Mouse (Mus musculus) right cerebral cortex, postnatal 25 days (tissue): ENCODE results near the gene Pgp.

ENCODE experiments used
- DNase-seq: peaks from one replicate; pipeline ENCODE4 v3.0.0; 2022

Pgp gene

DNA sequence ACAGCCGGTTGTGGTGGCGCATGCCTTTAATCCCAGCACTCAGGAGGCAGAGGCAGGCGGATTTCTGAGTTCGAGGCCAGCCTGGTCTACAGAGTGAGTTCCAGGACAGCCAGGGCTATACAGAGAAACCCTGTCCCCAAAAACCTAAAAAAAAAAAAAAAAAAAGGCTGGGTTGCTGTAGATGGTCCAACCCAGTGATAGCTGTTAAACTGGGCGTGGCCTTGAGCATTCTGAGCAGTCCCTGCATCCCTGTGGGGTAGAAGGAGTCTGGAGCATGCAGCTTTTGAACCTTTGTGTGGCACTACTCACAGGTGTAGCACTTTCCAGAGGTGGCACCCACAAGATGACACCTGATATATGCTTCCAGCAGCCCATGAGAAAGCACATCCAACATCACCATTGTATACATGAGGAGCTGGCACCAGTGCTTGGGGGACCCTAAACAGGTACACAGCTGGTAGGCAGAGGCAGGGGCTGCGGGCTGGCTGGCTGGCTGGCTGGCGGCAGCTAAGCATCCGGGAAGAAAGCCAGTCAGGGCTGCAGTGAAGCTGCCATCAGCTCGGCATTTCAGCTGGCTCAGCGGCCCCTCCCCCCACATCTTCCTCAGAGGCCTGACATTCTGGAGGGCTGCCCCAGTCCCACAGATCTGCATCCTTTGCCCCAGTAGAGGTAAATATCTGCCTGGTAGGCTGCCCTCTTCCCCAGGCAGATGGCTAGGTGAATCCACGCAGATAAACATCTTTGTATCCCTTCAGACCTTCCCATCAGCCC is 15.1 kb downstream of the Pgp start:
- DNase-seq: no peak

- DNase-seq: peak; percentile 66
These were observed 18.0 kb downstream of the Pgp start, which contains the start of gene Caskin1 for GRCm38 (mm10) chr17:24488186-24488661. Gene Caskin1, plus strand, starts transcription at chr17:24488601.

DNA sequence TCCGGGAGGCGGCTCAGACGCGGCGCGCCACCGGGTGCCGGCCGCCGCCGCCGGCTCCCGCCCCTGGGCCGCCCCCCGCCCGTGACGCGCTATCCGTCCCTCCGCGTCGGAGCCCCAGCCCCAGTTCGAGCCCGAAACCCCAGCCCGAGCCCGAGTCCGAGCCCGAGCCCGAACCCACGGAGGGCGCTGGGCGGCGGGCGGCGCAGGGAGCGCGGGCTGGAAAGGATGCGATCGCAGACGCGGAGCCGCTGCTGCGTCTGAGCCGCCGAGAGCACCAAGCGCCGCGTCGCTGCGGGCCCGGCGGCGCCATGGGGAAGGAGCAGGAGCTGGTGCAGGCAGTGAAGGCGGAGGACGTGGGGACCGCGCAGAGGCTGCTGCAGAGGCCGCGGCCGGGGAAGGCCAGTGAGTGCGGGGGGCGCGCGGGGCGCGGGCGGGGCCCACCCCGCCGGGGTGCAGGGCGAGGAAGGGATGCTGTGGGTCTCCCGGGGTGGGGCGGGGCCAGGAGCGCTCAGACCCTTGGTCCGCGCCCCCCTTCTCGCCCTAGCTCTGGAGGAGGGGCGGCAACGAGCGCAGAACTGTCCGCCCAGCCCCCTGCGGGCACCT is 18.6 kb downstream of the Pgp start:
- DNase-seq: peak; percentile 70

GRCm38 (mm10) chr17:24489265-24490030 is 19.3 kb downstream of the Pgp start:
- no peak for DNase-seq

GRCm38 (mm10) chr17:24490399-24490798 is 20.2 kb downstream of the Pgp start:
- DNase-seq: no peak

- no peak for DNase-seq
These were observed 24.6 kb downstream of the Pgp start for GRCm38 (mm10) chr17:24494627-24495335.

DNA sequence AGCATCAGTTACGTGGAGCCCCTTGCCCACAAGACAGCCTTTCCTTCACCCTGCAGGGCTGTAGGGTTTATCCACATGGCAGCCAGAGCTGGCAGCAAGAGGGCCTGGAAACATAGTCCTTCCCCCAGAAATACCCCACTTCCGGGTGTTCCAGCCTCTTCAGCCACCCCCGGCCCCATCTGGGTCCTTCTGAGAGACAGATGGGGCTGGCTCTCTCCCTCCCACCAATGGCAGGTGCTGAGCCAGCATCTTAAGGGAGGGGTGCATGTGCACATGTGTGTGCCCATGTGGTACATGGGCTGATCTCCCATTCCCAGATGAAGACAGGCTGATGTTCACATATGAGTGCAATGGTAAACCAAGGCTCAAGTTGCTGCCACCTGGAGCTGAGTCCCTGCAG is 25.3 kb downstream of the Pgp start:
- DNase-seq: peak; percentile 79

GRCm38 (mm10) chr17:24496026-24496425 is 25.8 kb downstream of the Pgp start:
- no peak for DNase-seq

GRCm38 (mm10) chr17:24502208-24502607 is 32.0 kb downstream of the Pgp start:
- DNase-seq: no peak

GRCm38 (mm10) chr17:24504085-24504484 is 33.9 kb downstream of the Pgp start:
- DNase-seq: no peak

DNA sequence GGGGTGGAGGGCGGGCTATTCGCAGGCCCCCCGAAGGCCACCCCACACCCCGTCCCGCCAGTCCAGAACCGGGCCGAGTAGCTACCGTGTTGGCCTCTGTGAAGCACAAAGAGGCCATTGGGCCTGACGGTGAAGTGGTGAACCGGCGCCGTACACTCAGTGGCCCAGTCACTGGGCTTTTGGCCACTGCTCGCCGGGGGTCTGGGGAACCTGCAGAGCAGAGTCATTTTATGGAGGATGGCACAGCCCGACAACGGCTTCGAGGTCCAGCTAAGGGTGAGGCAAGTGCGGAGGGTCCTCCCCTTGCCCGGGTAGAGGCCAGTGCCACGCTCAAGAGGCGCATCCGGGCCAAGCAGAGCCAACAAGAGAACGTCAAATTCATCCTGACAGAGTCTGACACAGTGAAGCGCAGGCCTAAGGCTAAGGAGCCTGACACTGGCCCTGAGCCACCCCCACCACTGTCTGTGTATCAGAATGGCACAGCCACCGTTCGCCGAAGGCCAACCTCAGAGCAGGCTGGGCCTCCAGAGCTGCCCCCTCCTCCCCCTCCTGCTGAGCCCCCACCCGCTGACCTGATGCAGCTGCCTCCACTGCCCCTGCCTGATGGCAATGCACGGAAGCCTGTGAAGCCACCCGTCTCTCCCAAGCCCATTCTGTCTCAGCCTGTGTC is 35.2 kb downstream of the Pgp start:
- no peak for DNase-seq

- DNase-seq: peak; percentile 80
These were observed 36.3 kb downstream of the Pgp start for GRCm38 (mm10) chr17:24506332-24507070.

GRCm38 (mm10) chr17:24507129-24507664 is 37.0 kb downstream of the Pgp start:
- DNase-seq: no peak

- DNase-seq: no peak
These were observed 37.7 kb downstream of the Pgp start for GRCm38 (mm10) chr17:24507806-24508460.

DNA sequence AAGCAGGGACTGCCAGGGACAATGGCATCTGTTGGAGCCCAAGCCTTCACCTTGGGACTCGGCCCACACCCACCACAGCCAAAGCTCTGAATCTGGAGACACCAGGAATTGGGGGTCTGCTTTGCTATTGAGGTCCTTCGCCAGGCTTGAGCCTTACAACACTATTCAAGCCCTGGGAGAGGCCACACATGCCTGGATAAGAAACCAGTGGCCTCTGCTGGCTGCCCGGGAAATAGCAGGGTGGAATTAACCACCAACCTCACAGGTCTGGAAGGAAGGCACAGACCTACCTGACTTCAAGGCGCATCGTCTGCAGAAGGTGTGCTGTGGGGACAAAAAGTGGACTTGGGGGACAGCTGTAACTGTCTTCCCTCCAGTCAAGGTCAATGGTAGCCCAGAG is 43.4 kb downstream of the Pgp start:
- DNase-seq: no peak

GRCm38 (mm10) chr17:24514270-24515257 is 44.4 kb downstream of the Pgp start:
- no peak for DNase-seq

DNA sequence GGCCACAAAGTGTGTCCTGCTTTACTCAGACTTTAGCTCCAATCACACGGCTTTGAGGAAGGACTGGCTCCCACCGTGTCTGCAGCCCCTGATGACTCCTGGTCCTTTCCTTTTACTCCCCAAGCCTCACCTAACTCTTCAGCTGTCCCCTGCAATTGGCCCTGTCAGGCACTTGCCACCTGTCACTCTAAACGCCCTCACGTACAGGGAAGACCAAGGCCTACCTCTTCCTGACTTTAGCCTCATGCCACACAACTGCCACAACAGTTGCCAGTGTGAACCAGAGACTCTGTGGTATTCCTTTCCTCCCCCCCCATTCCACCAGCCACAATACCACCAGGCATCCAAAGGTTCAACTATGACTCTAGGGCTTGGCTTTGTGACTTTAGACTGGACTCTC is 50.3 kb downstream of the Pgp start:
- DNase-seq: no peak
